Mouse (Mus musculus) cerebellum, adult 11 months (tissue): ENCODE data around the gene Olfr330.
"Not testable (repeated sequence)": the region's sequence is repeated elsewhere in the genome, so short reads cannot be mapped to it uniquely, and the experiment has no call there.

Experiments
- DNase-seq: peaks from one replicate; pipeline ENCODE4 v3.0.0; 2022

Olfr330 gene

GRCm38 (mm10) chr11:58534736-58535135, at the start of gene Olfr330:
Gene Olfr330, minus strand, starts transcription at chr11:58534836.
- not testable (repeated sequence) for DNase-seq

- DNase-seq: no peak
Measured at GRCm38 (mm10) chr11:58578636-58579035, 44.0 kb upstream of the Olfr330 start.

GRCm38 (mm10) chr11:58577430-58577829, 42.8 kb upstream of the Olfr330 start, which contains the start of gene Olfr325:
Gene Olfr325, plus strand, starts transcription at chr11:58577730.
- DNase-seq: no peak

GRCm38 (mm10) chr11:58570405-58570804, 35.8 kb upstream of the Olfr330 start, which contains the start of gene Olfr224:
Gene Olfr224, minus strand, starts transcription at chr11:58570553.
- DNase-seq: no peak

- no peak for DNase-seq
Measured at GRCm38 (mm10) chr11:58555536-58555935, 20.9 kb upstream of the Olfr330 start, which contains the start of gene Olfr328. Gene Olfr328, minus strand, starts transcription at chr11:58555636.

GRCm38 (mm10) chr11:58546322-58546721, 11.7 kb upstream of the Olfr330 start, which contains the start of gene Olfr329-ps:
Gene Olfr329-ps, minus strand, starts transcription at chr11:58546422.
- no peak for DNase-seq

- peak; percentile 3 for DNase-seq
Measured at GRCm38 (mm10) chr11:58519756-58520155, 14.9 kb downstream of the Olfr330 start.

GRCm38 (mm10) chr11:58518916-58519315, 15.7 kb downstream of the Olfr330 start:
- peak; percentile 48 for DNase-seq

- DNase-seq: not testable (repeated sequence)
Measured at GRCm38 (mm10) chr11:58509058-58509457, 25.6 kb downstream of the Olfr330 start.

GRCm38 (mm10) chr11:58502472-58502871, 32.2 kb downstream of the Olfr330 start, which contains the start of gene Olfr331:
Gene Olfr331, minus strand, starts transcription at chr11:58502572.
- DNase-seq: not testable (repeated sequence)

GRCm38 (mm10) chr11:58499290-58499689, 35.3 kb downstream of the Olfr330 start:
- no peak for DNase-seq

GRCm38 (mm10) chr11:58498761-58499160, 35.9 kb downstream of the Olfr330 start:
- DNase-seq: no peak

- DNase-seq: no peak
Measured at GRCm38 (mm10) chr11:58492455-58492854, 42.2 kb downstream of the Olfr330 start, which contains the start of gene Olfr332. Gene Olfr332, minus strand, starts transcription at chr11:58492555.
